Mouse (Mus musculus) Patski (cell line): ENCODE results near the gene Isyna1. TPM values are rescaled to one million over a fixed set of nuclear protein-coding genes. Genes with fewer than 3 reads are reported as not detected.

ENCODE experiments used
- ATAC-seq: fragments of 100-300 bp; one replicate; pipeline ENCODE4 v1.8.0; 2021
- CTCF ChIA-PET: fragments of 350-600 bp; sonication (Branson Sonifier 250); formaldehyde crosslinking; loops from one replicate; lab custom pipeline; 2022; ENCODE audit warnings: inconsistent platforms; lab: Charles Lee
- POLR2A ChIA-PET: fragments of 350-600 bp; sonication (Branson Sonifier 250); formaldehyde crosslinking; loops from one replicate; lab custom pipeline; 2022; ENCODE audit warnings: antibody characterized with exemption, inconsistent platforms; lab: Charles Lee
- DNase-seq: peaks from one replicate; pipeline ENCODE4 v3.0.0-alpha.2; 2011; ENCODE audit warnings: low read depth, low spot score
- H3K27me3 ChIP-seq: fragments of 371-371 bp; one replicate; pipeline ENCODE4 v1.5.1; 2021
- CTCF ChIP-seq: fragments of 100-300 bp; IDR thresholded peaks from one replicate; pipeline ENCODE4 v1.5.1; 2021
- in situ Hi-C: fragments of 300-500 bp; cut with MboI; formaldehyde crosslinking; loops from 3 replicates; pipeline ENCODE4 v1.11.1; 2018; ENCODE audit warnings: low pct_unique_long_range_greater_than_20kb, mixed read lengths
- polyA plus RNA-seq: library from polyadenylated mRNA; unstranded; gene quantifications from one replicate; pipeline ENCODE4 v1.2.3, GENCODE M21; 2021

Gene Isyna1
- polyA plus RNA-seq, 1 experiment from 2014 or later: 6.4 TPM

GRCm38 (mm10) chr8:70615894-70616293 is 21.7 kb downstream of the Isyna1 start, which contains the start of gene Lrrc25:
Gene Lrrc25, plus strand, starts transcription at chr8:70616155.
- ChIA-PET CTCF (interaction anchor here (1.1 to 1.5 kb wide), 4 partner anchors 9 to 85 kb away, joined by 3 to 6 read pairs (median 4); no protein-coding TSS in a partner anchor), POLR2A (interaction anchor here (1.8 kb wide), 1 partner anchor 14 kb away, joined by 10 read pairs; no protein-coding TSS in a partner anchor)
- DNase-seq (no peak), ATAC-seq (no peak)
- TF ChIP-seq CTCF: no peak
- no peaks in the 10 kb centered on the region for H3K27me3 ChIP-seq
- in situ Hi-C loops: loop anchor here (10.0 kb wide), 1 partner anchor 49 kb away; the partner anchor contains the start of gene Pgpep1

GRCm38 (mm10) chr8:70616645-70617044 is 22.5 kb downstream of the Isyna1 start:
- ATAC-seq: no peak
- CTCF ChIA-PET: interaction anchor here (1.2 to 1.5 kb wide), 2 partner anchors 8 to 84 kb away, joined by 3 to 6 read pairs; no protein-coding TSS in a partner anchor
- H3K27me3 ChIP-seq: no peaks in the 10 kb centered on the region
- DNase-seq: no peak
- in situ Hi-C loops: loop anchor here (10.0 kb wide), 1 partner anchor 48 kb away; the partner anchor contains the start of gene Pgpep1
- POLR2A ChIA-PET: interaction anchor here (1.8 kb wide), 1 partner anchor 13 kb away, joined by 10 read pairs; no protein-coding TSS in a partner anchor
- no peak for TF ChIP-seq CTCF

- ATAC-seq (no peak), DNase-seq (no peak)
- ChIA-PET CTCF (interaction anchor here (1.4 kb wide), 1 partner anchor 11 kb away, joined by 9 read pairs; no protein-coding TSS in a partner anchor), POLR2A (no interaction called here)
- no peaks in the 10 kb centered on the region for H3K27me3 ChIP-seq
- TF ChIP-seq CTCF: no peak
- in situ Hi-C loops: loop anchor here (10.0 kb wide), 1 partner anchor 47 kb away; the partner anchor contains the start of gene Pgpep1
These were observed 23.8 kb downstream of the Isyna1 start for GRCm38 (mm10) chr8:70617985-70618384.

GRCm38 (mm10) chr8:70618888-70619334 is 24.7 kb downstream of the Isyna1 start:
- ATAC-seq (no peak), DNase-seq (no peak)
- no peaks in the 10 kb centered on the region for H3K27me3 ChIP-seq
- in situ Hi-C loops: loop anchor here (10.0 kb wide), 1 partner anchor 46 kb away; the partner anchor contains the start of gene Pgpep1
- TF ChIP-seq CTCF: no peak
- ChIA-PET POLR2A (interaction anchor here (0.6 kb wide), 1 partner anchor 81 kb away, joined by 3 read pairs; no protein-coding TSS in a partner anchor), CTCF (no interaction called here)

- CTCF ChIA-PET: interaction anchor here (1.0 to 1.6 kb wide), 2 partner anchors 7 to 36 kb away, joined by 3 to 5 read pairs; no protein-coding TSS in a partner anchor
- POLR2A ChIA-PET: no interaction called here
- DNase-seq (no peak), ATAC-seq (no peak)
- no peaks in the 10 kb centered on the region for H3K27me3 ChIP-seq
- TF ChIP-seq CTCF: no peak
- in situ Hi-C loops: no loop called here
These were observed 28.0 kb downstream of the Isyna1 start for GRCm38 (mm10) chr8:70622220-70622619.

GRCm38 (mm10) chr8:70625104-70625503 is 30.9 kb downstream of the Isyna1 start:
- DNase-seq (no peak), ATAC-seq (no peak)
- in situ Hi-C loops: no loop called here
- ChIA-PET POLR2A (no interaction called here), CTCF (interaction anchor here (0.6 to 5.5 kb wide), 11 partner anchors 9 to 47 kb away, joined by 3 to 21 read pairs (median 4); partner anchors contain the start of gene Lrrc25)
- no peaks in the 10 kb centered on the region for H3K27me3 ChIP-seq
- TF ChIP-seq CTCF: no peak

- POLR2A ChIA-PET: interaction anchor here (0.7 to 11.4 kb wide), 2 partner anchors 22 to 30 kb away, joined by 3 to 118 read pairs; no protein-coding TSS in a partner anchor
- CTCF ChIA-PET: interaction anchor here (0.9 to 5.5 kb wide), 4 partner anchors 12 to 26 kb away, joined by 4 to 21 read pairs (median 10); no protein-coding TSS in a partner anchor
- no peak for TF ChIP-seq CTCF
- no peaks in the 10 kb centered on the region for H3K27me3 ChIP-seq
- in situ Hi-C loops: no loop called here
- DNase-seq (no peak), ATAC-seq (no peak)
These were observed 32.9 kb downstream of the Isyna1 start for GRCm38 (mm10) chr8:70627041-70627440.

GRCm38 (mm10) chr8:70628986-70629490 is 34.9 kb downstream of the Isyna1 start:
- in situ Hi-C loops: no loop called here
- H3K27me3 ChIP-seq: no peaks in the 10 kb centered on the region
- no peak for TF ChIP-seq CTCF
- CTCF ChIA-PET: interaction anchor here (0.8 to 3.8 kb wide), 12 partner anchors 8 to 40 kb away, joined by 3 to 42 read pairs (median 6); partner anchors contain the start of gene Lrrc25
- DNase-seq: no peak
- ATAC-seq: no peak
- POLR2A ChIA-PET: interaction anchor here (0.8 to 11.4 kb wide), 11 partner anchors 12 to 72 kb away, joined by 3 to 118 read pairs (median 9); partner anchors contain the start of genes Lrrc25 and Ssbp4

- DNase-seq (no peak), ATAC-seq (no peak)
- ChIA-PET CTCF (interaction anchor here (1.1 to 3.8 kb wide), 12 partner anchors 9 to 61 kb away, joined by 3 to 42 read pairs (median 6); partner anchors contain the start of genes Lrrc25 and Lsm4), POLR2A (interaction anchor here (0.8 to 11.4 kb wide), 11 partner anchors 11 to 72 kb away, joined by 3 to 118 read pairs (median 9); partner anchors contain the start of genes Lrrc25 and Ssbp4)
- no peak for TF ChIP-seq CTCF
- in situ Hi-C loops: no loop called here
- H3K27me3 ChIP-seq: no peaks in the 10 kb centered on the region
These were observed 35.7 kb downstream of the Isyna1 start for GRCm38 (mm10) chr8:70629574-70630531.
